Mouse (Mus musculus) effector memory CD4-positive, alpha-beta T cell, adult 7 months (primary cell): ENCODE results near the gene Vmn2r92. TPM values are rescaled to one million over a fixed set of nuclear protein-coding genes. Genes with fewer than 3 reads are reported as not detected.

Experiments
- polyA plus RNA-seq: library from polyadenylated mRNA; unstranded; fragments of 100-300 nt; shearing (Covaris generic); gene quantifications from one replicate; pipeline ENCODE4 v1.2.1, GENCODE M21; 2017

Vmn2r92 gene
- 0.09 TPM for polyA plus RNA-seq

GRCm38 (mm10) chr17:18151587-18151986, at the start of gene Vmn2r92:
Vmn2r92 (plus strand) TSS chr17:18151887.

Other genes with a start within 250 kb of the Vmn2r92 start
- not detected for gene Fpr-rs4, start 130.2 kb upstream of the Vmn2r92 start, polyA plus RNA-seq
- gene Vmn2r124, start 102.5 kb upstream of the Vmn2r92 start, polyA plus RNA-seq = 0.09 TPM
- gene Vmn2r91, start 66.9 kb upstream of the Vmn2r92 start, polyA plus RNA-seq = not detected
- gene Vmn2r94, start 125.9 kb downstream of the Vmn2r92 start, polyA plus RNA-seq = 0.48 TPM
- gene Vmn2r93, start 146.2 kb downstream of the Vmn2r92 start, polyA plus RNA-seq = 0.09 TPM